Mouse (Mus musculus) heart, embryonic 11.5 days (tissue): Measurements from ENCODE around the gene Zfp704. TPM values are rescaled to one million over a fixed set of nuclear protein-coding genes. Genes with fewer than 3 reads are reported as not detected.

Source experiments
- ATAC-seq: fragments of 200-750 bp; cut with Nextera tagmentation; replicated peaks from 2 replicates; pipeline ENCODE4 v1.8.0; 2017; ENCODE audit warnings: moderate library complexity; ENCODE audit not compliant: insufficient number of reproducible peaks, low FRiP score, low TSS enrichment
- H3K27ac ChIP-seq: fragments of 300-500 bp; sonication (generic); 2 replicates; pipeline ENCODE4 v1.5.1; 2014; ENCODE audit warnings: mild to moderate bottlenecking, low read depth, low read length
- H3K27me3 ChIP-seq: fragments of 300-500 bp; sonication (generic); 2 replicates; pipeline ENCODE4 v1.6.1; 2014; ENCODE audit warnings: mild to moderate bottlenecking, low read length, mixed read lengths; ENCODE audit not compliant: control insufficient read depth, insufficient read depth
- H3K36me3 ChIP-seq: fragments of 300-500 bp; sonication (generic); 2 replicates; pipeline ENCODE4 v1.6.1; 2014; ENCODE audit warnings: mild to moderate bottlenecking, low read length, moderate library complexity, mixed read lengths; ENCODE audit not compliant: control insufficient read depth, insufficient read depth
- H3K4me1 ChIP-seq: fragments of 300-500 bp; sonication (generic); 2 replicates; pipeline ENCODE4 v1.6.1; 2014; ENCODE audit warnings: low read length; ENCODE audit not compliant: control insufficient read depth, insufficient read depth
- H3K4me2 ChIP-seq: fragments of 300-500 bp; sonication (generic); 2 replicates; pipeline ENCODE4 v1.6.1; 2014; ENCODE audit warnings: mild to moderate bottlenecking, moderate library complexity
- H3K4me3 ChIP-seq: fragments of 300-500 bp; sonication (generic); 2 replicates; pipeline ENCODE4 v1.5.1; 2014; ENCODE audit warnings: low read depth, low read length
- H3K9ac ChIP-seq: fragments of 300-500 bp; sonication (generic); 2 replicates; pipeline ENCODE4 v1.6.1; 2014; ENCODE audit warnings: mild to moderate bottlenecking, low read depth, low read length, moderate library complexity
- H3K9me3 ChIP-seq: fragments of 300-500 bp; sonication (generic); replicated peaks from 2 replicates; pipeline ENCODE4 v1.6.1; 2016; ENCODE audit warnings: low read length; ENCODE audit not compliant: control insufficient read depth
- WGBS: fragments of 180-500 bp; shearing (Covaris S2); extraction: QIAGEN DNeasy Blood & Tissue Kit; methylation state at CpG from one replicate; pipeline ENCODE4 v1.1.7; 2014; ENCODE audit not compliant: insufficient replicate concordance; 5-methylcytosine and 5-hydroxymethylcytosine counted together
- polyA plus RNA-seq: library from polyadenylated mRNA; unstranded; fragments of >200 nt; fragmentation: Nextera tagmentation; extraction: Ambion mirVana; gene quantifications from 2 replicates; pipeline ENCODE4 v1.2.1, GENCODE M21; 2014

Zfp704 gene
- polyA plus RNA-seq, 1 experiment from 2014 or later, result 7.9 TPM

GRCm38 (mm10) chr3:9481956-9482355, 127.9 kb downstream of the Zfp704 start:
- no peak overlapping the region for H3K4me2 ChIP-seq
- 88% methylated on average over 4 of the region's 4 CpGs for WGBS
- no peaks in the 10 kb centered on the region for H3K9me3 ChIP-seq
- H3K9ac ChIP-seq, result no peak overlapping the region
- H3K27me3 ChIP-seq, result no peaks in the 10 kb centered on the region
- no peak for ATAC-seq
- H3K36me3 ChIP-seq, result no peaks in the 10 kb centered on the region; the same call in 1 of the 2 replicates
- H3K4me1 ChIP-seq, result 0 out of 2 replicates have a peak, but pooled peaks cover 4% of the 10 kb centered on the region
- no peak overlapping the region for H3K4me3 ChIP-seq
- H3K27ac ChIP-seq, result no peak overlapping the region

GRCm38 (mm10) chr3:9481358-9481757, 128.5 kb downstream of the Zfp704 start:
- 0 out of 2 replicates have a peak, but pooled peaks cover 4% of the 10 kb centered on the region for H3K4me1 ChIP-seq
- 43% methylated on average over 6 of the region's 6 CpGs for WGBS
- no peaks in the 10 kb centered on the region for H3K9me3 ChIP-seq
- no peaks in the 10 kb centered on the region for H3K27me3 ChIP-seq
- H3K27ac ChIP-seq, result no peak overlapping the region
- no peaks in the 10 kb centered on the region for H3K36me3 ChIP-seq
- no peak overlapping the region for H3K4me2 ChIP-seq
- no peak overlapping the region for H3K4me3 ChIP-seq
- no peak overlapping the region for H3K9ac ChIP-seq
- ATAC-seq, result no peak

GRCm38 (mm10) chr3:9480936-9481335, 128.9 kb downstream of the Zfp704 start:
- Histone ChIP-seq H3K27me3 (no peaks in the 10 kb centered on the region), H3K36me3 (no peaks in the 10 kb centered on the region), H3K4me3 (no peak overlapping the region), H3K9ac (no peak overlapping the region), H3K4me1 (0 out of 2 replicates have a peak, but pooled peaks cover 4% of the 10 kb centered on the region), H3K9me3 (no peaks in the 10 kb centered on the region), H3K4me2 (no peak overlapping the region), H3K27ac (no peak overlapping the region)
- WGBS, result 83% methylated on average over 5 of the region's 5 CpGs
- no peak for ATAC-seq

GRCm38 (mm10) chr3:9477386-9477785, 132.5 kb downstream of the Zfp704 start:
- Histone ChIP-seq H3K4me2 (no peak overlapping the region), H3K27me3 (no peaks in the 10 kb centered on the region), H3K9ac (no peak overlapping the region), H3K9me3 (no peaks in the 10 kb centered on the region), H3K4me3 (no peak overlapping the region), H3K27ac (no peak overlapping the region), H3K4me1 (0 out of 2 replicates have a peak, but pooled peaks cover 4% of the 10 kb centered on the region), H3K36me3 (no peaks in the 10 kb centered on the region)
- ATAC-seq, result no peak
- WGBS, result 77% methylated on average over 2 of the region's 2 CpGs

- Histone ChIP-seq H3K27ac (no peak overlapping the region), H3K4me3 (no peak overlapping the region), H3K36me3 (no peaks in the 10 kb centered on the region), H3K9me3 (no peaks in the 10 kb centered on the region), H3K4me1 (0 out of 2 replicates have a peak, but pooled peaks cover 2% of the 10 kb centered on the region), H3K9ac (no peak overlapping the region), H3K27me3 (no peaks in the 10 kb centered on the region), H3K4me2 (no peak overlapping the region)
- 0 out of 2 replicates have a peak, but pooled peaks have one; percentile 18 for ATAC-seq
- WGBS, result 86% methylated on average over 3 of the region's 3 CpGs
These were observed 133.5 kb downstream of the Zfp704 start for GRCm38 (mm10) chr3:9476336-9476735.

- no peak overlapping the region for H3K27ac ChIP-seq
- H3K27me3 ChIP-seq, result no peaks in the 10 kb centered on the region
- no peak for ATAC-seq
- no peak overlapping the region for H3K4me2 ChIP-seq
- H3K4me1 ChIP-seq, result no peaks in the 10 kb centered on the region
- no peaks in the 10 kb centered on the region for H3K36me3 ChIP-seq
- no peak overlapping the region for H3K4me3 ChIP-seq
- H3K9me3 ChIP-seq, result no peaks in the 10 kb centered on the region
- H3K9ac ChIP-seq, result no peak overlapping the region
- 85% methylated on average over 5 of the region's 5 CpGs for WGBS
These were observed 134.4 kb downstream of the Zfp704 start for GRCm38 (mm10) chr3:9475501-9475900.

- Histone ChIP-seq H3K4me3 (no peak overlapping the region), H3K4me1 (no peaks in the 10 kb centered on the region), H3K9ac (no peak overlapping the region), H3K4me2 (no peak overlapping the region), H3K36me3 (no peaks in the 10 kb centered on the region), H3K27me3 (no peaks in the 10 kb centered on the region), H3K27ac (no peak overlapping the region), H3K9me3 (no peaks in the 10 kb centered on the region)
- 89% methylated on average over 6 of the region's 6 CpGs for WGBS
- no peak for ATAC-seq
These were observed 135.6 kb downstream of the Zfp704 start for GRCm38 (mm10) chr3:9474331-9474730.

GRCm38 (mm10) chr3:9466287-9466686, 143.6 kb downstream of the Zfp704 start:
- H3K36me3 ChIP-seq, result no peaks in the 10 kb centered on the region
- no peaks in the 10 kb centered on the region for H3K27me3 ChIP-seq
- H3K9ac ChIP-seq, result no peak overlapping the region
- H3K9me3 ChIP-seq, result no peaks in the 10 kb centered on the region
- H3K27ac ChIP-seq, result no peak overlapping the region
- H3K4me2 ChIP-seq, result no peak overlapping the region
- no peak for ATAC-seq
- no peak overlapping the region for H3K4me3 ChIP-seq
- 39% methylated on average over 3 of the region's 3 CpGs for WGBS
- H3K4me1 ChIP-seq, result no peaks in the 10 kb centered on the region

- no peaks in the 10 kb centered on the region for H3K36me3 ChIP-seq
- no peak overlapping the region for H3K27ac ChIP-seq
- no peaks in the 10 kb centered on the region for H3K27me3 ChIP-seq
- H3K4me2 ChIP-seq, result no peak overlapping the region
- WGBS, result 72% methylated on average over 4 of the region's 4 CpGs
- ATAC-seq, result no peak
- H3K4me3 ChIP-seq, result no peak overlapping the region
- no peak overlapping the region for H3K9ac ChIP-seq
- no peaks in the 10 kb centered on the region for H3K4me1 ChIP-seq
- H3K9me3 ChIP-seq, result no peaks in the 10 kb centered on the region
These were observed 144.2 kb downstream of the Zfp704 start for GRCm38 (mm10) chr3:9465731-9466130.
